Mouse (Mus musculus) heart, embryonic 13.5 days (tissue): ENCODE measurements around the gene Xrra1. TPM values are rescaled to one million over a fixed set of nuclear protein-coding genes. Genes with fewer than 3 reads are reported as not detected.
A peak's percentile ranks its signal among the peaks of the same experiment; 100 is the strongest.
"Not testable (repeated sequence)": the region's sequence is repeated elsewhere in the genome, so short reads cannot be mapped to it uniquely, and the experiment has no call there.

Experiments used
- ATAC-seq: fragments of 200-750 bp; cut with Nextera tagmentation; 2 replicates; pipeline ENCODE4 v1.8.0; 2017; ENCODE audit warnings: moderate TSS enrichment; ENCODE audit not compliant: insufficient number of reproducible peaks, low FRiP score, low TSS enrichment; ENCODE audit errors: extremely low read depth
- H3K27ac ChIP-seq: fragments of 300-500 bp; sonication (generic); replicated peaks from 2 replicates; pipeline ENCODE4 v1.5.1; 2015; ENCODE audit warnings: moderate library complexity, mild to moderate bottlenecking, inconsistent platforms
- H3K27me3 ChIP-seq: fragments of 300-500 bp; sonication (generic); replicated peaks from 2 replicates; pipeline ENCODE4 v1.6.1; 2015; ENCODE audit warnings: mild to moderate bottlenecking, inconsistent platforms
- H3K36me3 ChIP-seq: fragments of 300-500 bp; sonication (generic); 2 replicates; pipeline ENCODE4 v1.6.1; 2015; ENCODE audit warnings: mild to moderate bottlenecking, inconsistent platforms
- H3K4me1 ChIP-seq: fragments of 300-500 bp; sonication (generic); 2 replicates; pipeline ENCODE4 v1.6.1; 2015; ENCODE audit warnings: inconsistent platforms
- H3K4me2 ChIP-seq: fragments of 300-500 bp; sonication (generic); 2 replicates; pipeline ENCODE4 v1.6.1; 2015; ENCODE audit warnings: inconsistent platforms, mild to moderate bottlenecking, moderate library complexity
- H3K4me3 ChIP-seq: fragments of 300-500 bp; sonication (generic); 2 replicates; pipeline ENCODE4 v1.5.1; 2015; ENCODE audit warnings: moderate library complexity, mild to moderate bottlenecking, inconsistent platforms
- H3K9ac ChIP-seq: fragments of 300-500 bp; sonication (generic); 2 replicates; pipeline ENCODE4 v1.6.1; 2015; ENCODE audit warnings: inconsistent platforms, mild to moderate bottlenecking, moderate library complexity
- H3K9me3 ChIP-seq: fragments of 300-500 bp; sonication (generic); 2 replicates; pipeline ENCODE4 v1.6.1; 2016; ENCODE audit warnings: inconsistent platforms
- WGBS: fragments of 180-500 bp; shearing (Covaris S2); methylation state at CpG from one replicate; pipeline ENCODE4 v1.1.7; 2015; ENCODE audit warnings: mixed read lengths; 5-methylcytosine and 5-hydroxymethylcytosine counted together
- polyA plus RNA-seq: library from polyadenylated mRNA; unstranded; fragments of >200 nt; fragmentation: Nextera tagmentation; extraction: Ambion mirVana; gene quantifications from 2 replicates; pipeline ENCODE4 v1.2.1, GENCODE M21; 2015

Gene Xrra1
- polyA plus RNA-seq, 1 experiment from 2014 or later = 0.15 TPM

DNA sequence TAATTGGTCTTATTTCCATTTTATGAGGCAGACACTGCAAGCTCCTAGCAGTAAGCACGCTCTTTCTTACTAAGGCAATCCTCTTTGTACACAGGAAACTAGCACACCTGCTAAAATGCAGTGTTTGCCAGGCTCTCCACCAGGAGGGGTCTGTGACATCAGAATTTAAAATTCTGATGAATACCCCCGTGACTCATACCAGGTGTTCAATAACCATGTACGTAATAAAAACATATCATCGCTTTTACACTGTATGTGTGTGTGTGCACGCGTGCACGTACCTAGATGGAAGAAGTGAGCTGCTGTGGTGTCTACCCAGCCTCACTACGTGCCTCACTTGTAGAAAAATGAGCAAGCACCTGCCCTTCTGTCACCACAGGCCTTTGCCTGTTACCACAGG lies 95.3 kb downstream of the Xrra1 start:
- Histone ChIP-seq H3K4me2 (no peak overlapping the region), H3K9me3 (no peaks in the 10 kb centered on the region), H3K27me3 (no peaks in the 10 kb centered on the region), H3K9ac (no peak overlapping the region), H3K4me1 (peaks cover 20% of the 10 kb centered on the region), H3K4me3 (no peak overlapping the region), H3K36me3 (peaks cover 30% of the 10 kb centered on the region), H3K27ac (no peak overlapping the region)
- WGBS = 94% methylated on average over 8 of the region's 8 CpGs
- no peak for ATAC-seq

DNA sequence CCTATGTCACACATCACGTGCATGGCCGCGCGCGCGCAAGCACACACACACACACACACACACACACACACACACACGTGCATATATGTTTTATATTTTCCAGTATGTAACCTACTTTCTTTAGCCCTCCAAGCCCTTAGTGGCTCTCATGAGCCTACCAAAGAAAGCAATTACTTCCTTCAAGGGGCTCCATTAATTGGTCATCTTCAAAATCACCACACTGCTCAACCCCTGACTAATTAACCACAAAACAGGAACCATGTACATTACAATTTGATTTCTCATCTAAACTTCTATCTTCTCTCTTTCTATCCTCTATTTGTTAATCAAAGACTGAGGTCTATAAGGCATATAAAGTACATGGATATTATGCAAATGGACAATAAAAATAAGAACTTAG lies 97.2 kb downstream of the Xrra1 start:
- Histone ChIP-seq H3K4me3 (no peak overlapping the region), H3K9ac (no peak overlapping the region), H3K27ac (no peak overlapping the region), H3K36me3 (peaks cover 18% of the 10 kb centered on the region), H3K4me2 (no peak overlapping the region), H3K27me3 (no peaks in the 10 kb centered on the region), H3K4me1 (peaks cover 20% of the 10 kb centered on the region), H3K9me3 (no peaks in the 10 kb centered on the region)
- 94% methylated on average over 7 of the region's 7 CpGs for WGBS
- no peak for ATAC-seq

DNA sequence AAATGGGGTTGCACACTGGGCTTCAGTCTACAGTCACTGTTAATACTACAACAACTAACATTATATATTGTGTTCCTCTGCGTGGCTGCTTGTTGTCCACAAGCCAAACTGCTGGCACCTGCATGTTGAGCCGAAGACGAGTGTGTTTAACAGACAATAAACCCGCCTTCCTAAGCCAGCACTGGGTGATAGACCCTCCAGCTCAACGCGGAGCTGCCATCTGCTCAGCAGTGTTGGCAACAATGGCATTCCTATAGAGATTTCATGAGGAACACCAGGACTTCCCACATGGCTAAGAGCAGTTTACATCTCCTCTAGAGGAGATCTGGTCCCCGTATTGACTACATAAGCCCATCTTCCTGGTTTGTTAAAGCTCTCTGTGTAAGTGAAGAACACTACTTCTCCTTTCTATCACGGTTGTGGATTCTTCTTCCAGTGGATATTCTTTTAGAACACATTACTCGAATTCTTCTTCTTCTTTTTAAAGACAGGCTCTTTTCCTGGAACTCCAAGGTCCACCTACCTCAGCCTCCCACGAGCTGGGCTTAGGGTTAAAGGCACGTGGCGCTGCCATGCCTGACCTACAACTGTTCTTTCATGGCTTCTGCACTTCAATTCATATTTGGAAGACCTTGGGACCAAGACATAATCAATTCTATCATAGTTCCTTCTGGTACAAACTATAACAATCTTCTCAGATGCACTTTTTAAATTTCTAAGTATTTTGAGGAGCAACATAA lies 98.5 kb downstream of the Xrra1 start:
- H3K4me2 ChIP-seq = no peak overlapping the region
- no peaks in the 10 kb centered on the region for H3K9me3 ChIP-seq
- H3K27ac ChIP-seq = no peak overlapping the region
- H3K4me3 ChIP-seq = no peak overlapping the region
- peaks cover 31% of the 10 kb centered on the region for H3K4me1 ChIP-seq
- ATAC-seq = no peak
- H3K27me3 ChIP-seq = no peaks in the 10 kb centered on the region
- peaks cover 10% of the 10 kb centered on the region for H3K36me3 ChIP-seq
- H3K9ac ChIP-seq = no peak overlapping the region
- WGBS = 80% methylated on average over 12 of the region's 12 CpGs

DNA sequence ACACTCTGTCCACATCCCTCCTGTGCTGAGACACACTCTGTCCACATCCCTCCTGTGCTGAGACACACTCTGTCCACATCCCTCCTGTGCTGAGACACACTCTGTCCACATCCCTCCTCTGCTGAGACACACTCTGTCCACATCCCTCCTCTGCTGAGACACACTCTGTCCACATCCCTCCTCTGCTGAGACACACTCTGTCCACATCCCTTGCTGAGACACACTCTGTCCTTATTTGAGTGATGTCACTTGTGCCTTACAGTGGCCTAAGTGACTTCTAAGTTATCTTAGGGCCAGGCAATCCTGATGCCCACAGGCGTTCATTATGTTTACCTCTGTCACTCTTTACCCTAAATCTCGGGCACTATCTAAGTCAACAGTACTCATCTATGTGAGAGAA lies 101.7 kb downstream of the Xrra1 start:
- not testable (repeated sequence) for H3K36me3 ChIP-seq, ATAC-seq, H3K9ac ChIP-seq, H3K4me2 ChIP-seq, H3K27me3 ChIP-seq, H3K27ac ChIP-seq, H3K4me3 ChIP-seq, H3K9me3 ChIP-seq
- peaks cover 43% of the 10 kb centered on the region for H3K4me1 ChIP-seq
- WGBS = 59% methylated on average over 2 of the region's 2 CpGs

DNA sequence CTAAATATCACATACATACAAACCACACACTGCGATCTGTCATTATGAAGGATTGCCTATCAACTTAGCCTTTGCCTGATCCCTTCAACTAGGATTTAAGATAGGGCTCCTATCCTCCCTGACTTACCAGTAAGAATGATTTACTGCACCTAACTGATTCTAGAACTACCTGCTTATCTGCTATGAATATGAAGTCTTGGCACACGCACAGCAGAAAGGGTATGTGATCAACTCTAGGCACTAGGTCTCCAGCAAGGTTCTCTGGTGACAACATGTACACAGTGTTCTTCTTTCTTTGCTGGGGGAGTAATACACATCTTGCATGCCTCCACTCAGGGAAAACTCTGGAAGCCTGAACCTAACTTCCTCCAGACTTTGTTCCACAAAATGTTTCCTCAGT lies 102.6 kb downstream of the Xrra1 start:
- Histone ChIP-seq H3K4me1 (peaks cover 53% of the 10 kb centered on the region), H3K4me2 (no peak overlapping the region), H3K36me3 (peaks cover 4% of the 10 kb centered on the region; the same call in 1 of the 2 replicates), H3K27ac (no peak overlapping the region), H3K4me3 (no peak overlapping the region), H3K9ac (no peak overlapping the region), H3K27me3 (no peaks in the 10 kb centered on the region), H3K9me3 (no peaks in the 10 kb centered on the region)
- ATAC-seq = no peak; the same call in 1 of the 2 replicates
- WGBS = 76% methylated on average over 2 of the region's 2 CpGs

DNA sequence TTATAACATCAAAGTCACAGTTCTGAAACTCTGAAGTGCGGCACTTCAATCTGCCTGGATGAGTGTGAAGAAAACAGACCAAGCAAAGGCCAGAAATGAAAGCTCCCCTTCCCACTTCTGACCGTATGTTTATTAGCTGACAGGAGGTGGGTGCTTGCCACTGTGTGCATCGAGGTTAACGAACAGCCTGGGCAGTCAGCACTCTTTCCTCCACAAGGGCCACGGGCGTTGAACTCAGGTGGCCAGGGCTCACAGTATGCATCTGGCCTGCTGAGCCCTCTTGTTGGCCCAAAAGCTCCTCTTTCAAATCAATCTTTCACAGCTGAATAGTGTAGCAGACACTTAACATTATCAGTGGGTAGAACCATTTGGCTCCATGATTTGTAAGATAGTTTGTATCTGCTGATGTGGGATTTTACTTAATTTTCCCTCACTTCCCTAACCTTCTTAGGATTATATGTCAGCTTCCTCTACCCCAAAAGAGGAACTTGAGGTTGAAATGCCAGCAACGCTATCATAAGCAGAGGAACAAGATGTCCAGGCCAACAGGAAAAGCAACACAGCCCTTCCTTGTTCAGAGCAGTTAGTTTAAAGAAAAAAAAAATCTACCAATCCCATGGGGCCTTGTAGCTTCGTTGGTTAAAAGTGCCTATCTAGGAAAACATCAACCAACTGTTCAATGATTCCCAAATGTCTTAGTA lies 103.8 kb downstream of the Xrra1 start:
- H3K36me3 ChIP-seq = no peaks in the 10 kb centered on the region
- peaks cover 58% of the 10 kb centered on the region for H3K4me1 ChIP-seq
- WGBS = 57% methylated on average over 8 of the region's 8 CpGs
- ATAC-seq = no peak
- peak overlapping the region; percentile 16; the same call in 1 of the 2 replicates for H3K27ac ChIP-seq
- no peaks in the 10 kb centered on the region for H3K9me3 ChIP-seq
- no peak overlapping the region for H3K4me3 ChIP-seq
- H3K4me2 ChIP-seq = no peak overlapping the region
- H3K9ac ChIP-seq = no peak overlapping the region
- H3K27me3 ChIP-seq = no peaks in the 10 kb centered on the region

DNA sequence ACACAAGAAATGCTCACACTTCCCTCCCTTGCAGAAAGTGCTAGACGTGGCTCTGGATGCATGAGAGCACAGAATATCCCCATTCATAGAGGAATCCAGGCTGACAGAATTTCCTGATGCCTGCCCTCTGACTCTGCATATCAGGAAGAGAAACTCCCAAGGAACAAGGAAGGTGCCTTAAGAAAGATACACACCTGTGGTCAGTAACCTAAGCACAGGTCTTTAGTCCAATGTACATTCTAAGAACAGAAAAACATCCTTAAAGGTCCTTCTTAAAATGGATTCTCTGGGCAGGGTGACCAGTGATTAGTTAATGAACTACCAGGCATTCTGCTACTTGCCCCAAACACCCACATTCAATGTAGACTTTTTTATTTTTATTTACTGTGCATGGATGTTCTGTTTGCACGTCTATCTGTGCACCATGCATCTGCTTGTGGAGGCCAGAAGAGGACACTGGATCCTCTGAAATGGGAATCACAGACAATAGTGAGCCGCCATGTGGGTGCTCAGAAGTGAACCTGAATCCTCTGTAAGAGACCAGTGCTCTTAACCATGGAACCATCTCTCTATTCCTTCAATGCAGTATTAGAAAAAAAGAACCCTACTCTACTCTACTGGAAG lies 104.4 kb downstream of the Xrra1 start:
- H3K4me3 ChIP-seq = no peak overlapping the region
- no peaks in the 10 kb centered on the region for H3K9me3 ChIP-seq
- H3K4me2 ChIP-seq = no peak overlapping the region
- no peaks in the 10 kb centered on the region for H3K27me3 ChIP-seq
- WGBS = 79% methylated on average over 3 of the region's 3 CpGs
- H3K4me1 ChIP-seq = peaks cover 58% of the 10 kb centered on the region
- no peaks in the 10 kb centered on the region for H3K36me3 ChIP-seq
- no peak overlapping the region for H3K9ac ChIP-seq
- H3K27ac ChIP-seq = peak overlapping the region; percentile 16; the same call in 1 of the 2 replicates
- no peak for ATAC-seq

DNA sequence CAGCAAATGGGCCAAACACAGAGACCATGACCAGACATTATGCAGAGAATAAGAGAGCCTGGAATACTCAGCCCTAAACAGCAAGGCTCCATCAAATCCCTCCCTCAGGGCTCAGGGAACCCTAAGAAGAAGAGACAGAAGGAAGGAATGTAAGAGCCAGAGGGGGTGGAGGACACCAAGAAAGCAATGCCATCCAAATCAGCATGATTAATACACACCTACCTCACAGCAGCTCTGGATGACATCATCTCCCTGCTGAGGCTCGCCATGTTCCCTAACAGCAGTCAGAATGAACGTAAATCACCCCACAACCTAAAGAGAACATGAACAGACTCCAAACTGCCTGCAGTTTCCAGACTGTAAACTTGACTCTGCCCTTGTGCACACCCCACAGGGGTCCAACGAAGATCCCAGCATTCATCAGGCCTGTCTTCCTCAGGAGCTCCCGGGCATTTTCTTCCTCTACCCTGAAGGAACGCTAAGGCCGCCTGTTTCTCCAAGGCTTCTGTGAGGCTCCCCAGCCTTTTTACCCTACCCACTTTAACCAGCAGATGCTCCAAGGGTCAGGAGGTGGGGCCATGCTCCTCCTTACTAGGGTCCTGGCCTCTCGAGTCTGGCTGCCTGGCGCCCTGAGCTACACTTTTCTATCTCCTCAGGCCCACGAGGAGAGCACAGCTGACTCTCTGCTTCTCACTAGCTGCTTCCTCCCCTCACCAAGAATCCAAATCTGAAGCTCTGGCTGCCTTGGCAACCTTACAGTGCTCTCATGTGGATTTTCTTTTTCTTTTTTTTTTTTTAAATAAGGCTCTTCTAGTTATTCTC lies 106.3 kb downstream of the Xrra1 start:
- H3K36me3 ChIP-seq = no peaks in the 10 kb centered on the region
- H3K4me3 ChIP-seq = no peak overlapping the region
- peak overlapping the region; percentile 68; the same call in 1 of the 2 replicates for H3K9ac ChIP-seq
- H3K4me2 ChIP-seq = peak overlapping the region; percentile 35
- H3K27me3 ChIP-seq = no peaks in the 10 kb centered on the region
- no peak for ATAC-seq
- no peaks in the 10 kb centered on the region for H3K9me3 ChIP-seq
- peak overlapping the region; percentile 65 for H3K27ac ChIP-seq
- H3K4me1 ChIP-seq = peaks cover 64% of the 10 kb centered on the region
- WGBS = 34% methylated on average over 9 of the region's 9 CpGs

DNA sequence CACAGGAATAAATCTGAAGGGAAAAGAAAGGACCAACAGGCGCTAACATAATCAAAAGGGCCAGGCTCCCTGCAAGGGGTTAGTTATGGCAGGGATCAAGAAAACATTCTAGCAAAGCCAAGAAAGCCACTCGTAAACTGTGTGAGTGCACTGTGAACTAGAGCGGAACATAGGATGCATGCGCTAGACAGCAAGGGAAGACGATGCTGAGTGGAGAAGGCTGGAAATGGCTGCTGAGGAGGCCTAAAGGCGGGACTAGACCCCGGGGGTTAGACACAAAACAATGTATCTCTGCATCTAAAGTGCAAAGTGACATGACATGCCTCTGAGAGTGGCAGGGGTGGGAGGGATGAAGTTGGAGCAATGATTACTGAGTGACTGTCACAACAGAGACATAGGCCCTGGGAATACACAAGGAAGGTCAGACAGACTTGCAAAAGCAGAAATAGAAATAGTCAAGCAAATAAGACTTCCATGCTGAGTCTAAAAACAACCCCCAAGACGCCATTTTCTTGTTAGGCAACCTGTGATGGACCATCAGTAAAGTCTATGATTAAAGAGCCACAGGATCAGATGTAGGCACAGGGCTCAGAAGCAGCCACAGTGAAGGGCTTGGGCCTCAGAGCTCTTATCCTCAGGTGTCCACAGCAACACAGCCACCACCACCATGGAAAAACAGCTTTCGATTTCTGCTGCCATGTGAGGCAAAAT lies 107.2 kb downstream of the Xrra1 start:
- no peak for ATAC-seq
- no peak overlapping the region for H3K9ac ChIP-seq
- peaks cover 65% of the 10 kb centered on the region for H3K4me1 ChIP-seq
- H3K9me3 ChIP-seq = no peaks in the 10 kb centered on the region
- H3K27me3 ChIP-seq = no peaks in the 10 kb centered on the region
- no peaks in the 10 kb centered on the region for H3K36me3 ChIP-seq
- no peak overlapping the region for H3K4me2 ChIP-seq
- 67% methylated on average over 9 of the region's 9 CpGs for WGBS
- no peak overlapping the region for H3K4me3 ChIP-seq
- H3K27ac ChIP-seq = peak overlapping the region; percentile 65
